Mouse (Mus musculus): Measurements from ENCODE around the gene Pak1ip1. TPM values are rescaled to one million over a fixed set of nuclear protein-coding genes. Genes with fewer than 3 reads are reported as not detected.
A peak's percentile ranks its signal among the peaks of the same experiment; 100 is the strongest.

Pak1ip1 gene
- polyA plus RNA-seq, 1 experiment from 2014 or later = 55.5 TPM

DNA sequence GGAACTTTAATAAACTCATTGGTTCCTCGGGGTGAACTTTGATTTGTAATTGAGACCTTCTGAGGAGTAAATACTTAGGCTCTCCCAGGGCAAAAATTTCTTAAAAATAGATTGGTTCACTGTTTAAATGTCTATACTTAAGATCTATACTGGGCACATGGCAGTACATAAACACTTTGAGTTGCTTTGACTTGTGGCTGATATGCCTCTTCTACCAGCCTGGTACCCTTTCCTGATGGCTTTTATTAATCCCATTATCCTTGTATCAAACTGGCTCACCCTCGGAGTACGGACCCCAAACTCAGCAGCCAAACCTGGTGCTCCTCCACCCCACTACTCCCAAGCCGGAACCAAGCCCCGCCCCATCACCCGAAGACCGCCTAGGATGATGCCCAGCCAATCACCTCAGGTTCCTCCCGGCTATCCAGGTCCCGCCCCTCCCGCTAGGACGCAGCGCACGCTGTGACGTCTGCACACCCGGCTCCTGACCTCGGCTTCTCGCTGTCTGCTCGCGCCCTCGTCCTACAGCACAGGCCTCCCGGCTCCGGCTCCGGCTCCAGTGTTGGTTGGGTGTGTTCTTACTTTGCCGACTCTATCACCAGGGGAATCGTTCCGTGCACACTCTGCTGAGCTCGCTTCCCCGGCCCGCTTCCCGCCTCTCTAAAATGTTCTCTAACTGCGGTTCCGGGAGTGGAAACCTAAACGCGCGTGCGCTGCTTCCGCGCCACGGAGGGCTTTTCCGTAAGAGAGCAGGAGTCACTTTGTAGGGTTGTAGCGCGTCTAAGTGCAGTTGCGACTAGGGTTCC, 15.2 kb downstream of the Pak1ip1 start, which contains the start of gene Tmem14c:
Tmem14c (plus strand) TSS at position 464 of the 806 bp plus-strand sequence.
- under 1% methylated on average over 43 of the region's 43 CpGs for WGBS

DNA sequence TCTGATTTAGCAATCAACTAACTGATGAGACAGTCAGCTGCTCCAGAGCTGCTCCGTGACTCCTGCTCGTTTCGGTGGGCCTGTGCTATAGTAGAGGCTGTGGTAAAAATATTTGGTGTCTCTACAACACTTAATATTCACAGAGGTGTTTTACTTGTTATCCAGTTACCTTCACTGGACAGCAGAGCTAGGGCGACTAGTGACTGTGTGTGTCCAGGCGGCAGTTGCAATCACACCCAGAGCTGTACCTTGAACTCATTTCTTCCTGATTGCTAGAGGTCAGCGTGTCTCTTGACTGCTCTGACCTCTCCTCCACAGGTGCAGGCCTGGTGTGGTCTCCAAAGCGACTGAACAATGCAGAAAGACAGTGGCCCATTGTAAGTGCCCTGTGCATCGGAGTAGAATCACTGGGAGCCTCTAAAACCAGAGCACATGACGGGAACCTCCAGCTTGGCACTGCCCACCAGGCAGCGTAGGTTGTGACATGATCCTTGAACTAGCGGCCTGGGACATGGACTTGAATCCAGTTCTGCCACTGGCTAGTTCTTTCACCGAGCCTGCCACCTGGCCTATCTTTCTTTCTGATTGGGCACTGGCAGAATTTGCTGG, 16.1 kb downstream of the Pak1ip1 start:
- H3K4me2 ChIP-seq = peak overlapping the region; percentile 69
- H3K4me3 ChIP-seq = peak overlapping the region; percentile 64
- H3K27ac ChIP-seq = peak overlapping the region; percentile 90
- ATAC-seq (ENCODE audit: insufficient number of reproducible peaks, low FRiP score, low TSS enrichment, low read depth) = no peak
- peaks cover 17% of the 10 kb centered on the region for H3K4me1 ChIP-seq
- H3K27me3 ChIP-seq = no peaks in the 10 kb centered on the region
- WGBS = 38% methylated on average over 12 of the region's 12 CpGs
- H3K9ac ChIP-seq = peak overlapping the region; percentile 73
- H3K9me3 ChIP-seq = no peaks in the 10 kb centered on the region; the same call in 1 of the 2 replicates
- H3K36me3 ChIP-seq = peaks cover 52% of the 10 kb centered on the region

More for the DNA sequence above, 15.2 kb downstream of the Pak1ip1 start, which contains the start of gene Tmem14c:
- H3K36me3 ChIP-seq = peaks cover 54% of the 10 kb centered on the region
- H3K4me2 ChIP-seq = peak within 1 kb of the TSS; percentile 69
- H3K9me3 ChIP-seq = no peaks in the 10 kb centered on the region; the same call in 1 of the 2 replicates
- no peaks in the 10 kb centered on the region for H3K27me3 ChIP-seq
- ATAC-seq (ENCODE audit: insufficient number of reproducible peaks, low FRiP score, low TSS enrichment, low read depth) = peak; percentile 98
- peak within 1 kb of the TSS; percentile 90 for H3K27ac ChIP-seq
- H3K4me3 ChIP-seq = peak within 1 kb of the TSS; percentile 64
- H3K9ac ChIP-seq = peak within 1 kb of the TSS; percentile 73
- H3K4me1 ChIP-seq = peaks cover 17% of the 10 kb centered on the region

DNA sequence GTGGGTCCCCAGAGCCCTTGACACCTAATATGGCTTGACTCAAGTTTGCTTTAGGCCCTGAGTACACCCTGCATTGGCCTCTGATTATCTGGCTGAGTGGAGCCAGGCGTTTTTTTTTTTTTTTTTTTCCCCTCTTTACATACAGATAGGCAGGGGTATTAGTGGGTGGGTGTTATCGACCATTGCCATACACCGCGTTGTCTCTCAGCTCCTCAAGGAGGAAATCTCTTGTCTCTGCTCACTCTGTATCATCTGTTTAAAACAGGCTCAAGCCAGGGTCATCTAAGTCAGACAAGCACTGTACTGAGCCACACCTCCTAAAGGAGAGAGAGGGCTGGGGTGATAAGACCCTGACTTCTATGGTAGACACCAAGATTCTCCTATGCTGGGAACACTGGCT, 17.0 kb downstream of the Pak1ip1 start:
- Histone ChIP-seq H3K4me2 (no peak overlapping the region), H3K4me1 (peaks cover 17% of the 10 kb centered on the region), H3K27me3 (no peaks in the 10 kb centered on the region), H3K36me3 (peaks cover 53% of the 10 kb centered on the region), H3K27ac (no peak overlapping the region), H3K9ac (no peak overlapping the region), H3K4me3 (peak overlapping the region; percentile 64; the same call in 1 of the 2 replicates), H3K9me3 (no peaks in the 10 kb centered on the region; the same call in 1 of the 2 replicates)
- 82% methylated on average over 4 of the region's 4 CpGs for WGBS
- no peak for ATAC-seq (ENCODE audit: insufficient number of reproducible peaks, low FRiP score, low TSS enrichment, low read depth)

DNA sequence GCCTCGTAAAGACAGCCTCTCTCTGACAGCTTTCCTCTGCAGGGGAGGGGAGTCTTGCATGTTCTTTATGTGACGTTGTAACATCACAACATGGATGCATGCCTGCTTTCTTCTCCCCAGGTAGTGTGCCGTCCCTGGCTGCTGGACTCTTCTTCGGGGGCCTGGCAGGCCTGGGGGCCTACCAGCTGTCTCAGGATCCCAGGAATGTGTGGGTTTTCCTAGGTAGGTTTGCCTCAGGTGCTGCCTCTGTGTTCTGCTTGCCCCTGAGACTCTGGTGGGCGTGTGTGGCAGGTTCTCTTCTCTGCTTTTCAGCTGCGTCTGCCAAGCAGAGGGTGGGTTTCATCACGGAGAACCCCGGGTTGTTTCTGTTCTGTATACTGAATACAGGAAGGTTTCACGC, 17.4 kb downstream of the Pak1ip1 start:
- ATAC-seq (ENCODE audit: insufficient number of reproducible peaks, low FRiP score, low TSS enrichment, low read depth) = no peak
- WGBS = 89% methylated on average over 9 of the region's 9 CpGs
- no peak overlapping the region for H3K27ac ChIP-seq
- no peak overlapping the region for H3K9ac ChIP-seq
- no peak overlapping the region for H3K4me2 ChIP-seq
- H3K4me3 ChIP-seq = no peak overlapping the region
- H3K9me3 ChIP-seq = no peaks in the 10 kb centered on the region; the same call in 1 of the 2 replicates
- H3K27me3 ChIP-seq = no peaks in the 10 kb centered on the region
- peaks cover 52% of the 10 kb centered on the region for H3K36me3 ChIP-seq
- peaks cover 17% of the 10 kb centered on the region for H3K4me1 ChIP-seq

DNA sequence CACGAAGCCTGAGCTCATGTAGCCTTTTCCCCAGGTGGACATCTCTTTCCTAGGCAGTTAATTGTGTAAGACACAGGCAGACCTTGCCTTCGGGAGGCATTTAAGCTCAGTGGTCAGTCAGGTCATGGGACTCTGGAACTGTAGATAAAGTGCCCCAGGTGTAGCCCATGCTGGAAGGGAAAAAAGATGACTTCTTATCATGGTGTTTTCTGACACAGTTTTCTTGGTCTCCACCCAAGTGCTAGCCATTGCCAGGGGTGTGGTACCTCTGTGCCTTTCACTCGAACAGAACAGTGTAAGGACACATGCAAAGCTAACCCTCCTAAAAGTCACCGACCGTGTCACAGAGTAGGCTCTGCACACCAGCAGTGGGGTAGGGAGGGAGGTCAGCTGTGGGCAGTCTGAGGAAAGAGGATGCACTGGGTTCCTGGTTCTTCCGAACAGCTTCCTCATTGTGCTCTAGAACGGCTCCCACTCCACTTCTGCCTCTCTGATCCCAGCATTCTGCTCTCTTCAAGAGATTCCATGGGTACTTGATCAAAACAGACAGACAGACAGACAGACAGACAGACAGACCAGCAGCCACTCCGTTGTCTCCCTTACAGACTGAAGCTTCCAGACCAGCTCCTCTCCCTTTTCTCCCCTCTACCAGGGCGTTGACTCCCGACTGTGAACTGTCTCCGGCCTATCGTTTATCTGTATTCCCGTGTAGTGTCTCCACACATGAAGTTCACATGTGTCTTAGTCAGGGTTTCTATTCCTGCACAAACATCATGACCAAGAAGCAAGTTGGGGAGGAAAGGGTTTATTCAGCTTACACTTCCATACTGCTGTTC, 18.2 kb downstream of the Pak1ip1 start:
- peaks cover 58% of the 10 kb centered on the region for H3K36me3 ChIP-seq
- no peak overlapping the region for H3K27ac ChIP-seq
- no peak for ATAC-seq (ENCODE audit: insufficient number of reproducible peaks, low FRiP score, low TSS enrichment, low read depth)
- no peaks in the 10 kb centered on the region for H3K27me3 ChIP-seq
- no peak overlapping the region for H3K9ac ChIP-seq
- H3K4me1 ChIP-seq = peaks cover 17% of the 10 kb centered on the region
- H3K9me3 ChIP-seq = no peaks in the 10 kb centered on the region; the same call in 1 of the 2 replicates
- WGBS = 91% methylated on average over 13 of the region's 13 CpGs
- H3K4me3 ChIP-seq = no peak overlapping the region
- H3K4me2 ChIP-seq = no peak overlapping the region

DNA sequence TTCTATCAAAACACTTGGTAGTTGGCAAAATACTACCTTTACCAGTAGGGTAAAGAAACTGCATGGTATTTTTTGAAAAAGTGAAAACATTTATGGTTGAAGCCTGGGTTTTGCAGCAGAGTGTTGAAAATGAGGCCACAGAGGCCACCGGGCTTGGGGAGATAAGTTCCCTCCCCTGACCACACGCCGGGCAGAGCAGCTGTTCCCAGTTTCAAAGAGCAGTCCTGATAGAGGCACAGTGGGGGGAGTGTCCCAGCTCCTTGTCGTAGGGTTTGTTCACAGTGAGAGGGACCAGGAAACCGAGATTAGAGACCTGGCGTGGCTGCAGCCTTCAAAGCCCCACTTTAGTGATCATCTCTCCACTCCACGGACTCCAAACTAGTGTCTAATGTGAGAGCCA, 19.7 kb downstream of the Pak1ip1 start:
- Histone ChIP-seq H3K9me3 (no peaks in the 10 kb centered on the region; the same call in 1 of the 2 replicates), H3K4me2 (no peak overlapping the region), H3K4me1 (peaks cover 14% of the 10 kb centered on the region), H3K27me3 (no peaks in the 10 kb centered on the region), H3K27ac (no peak overlapping the region), H3K36me3 (peaks cover 58% of the 10 kb centered on the region), H3K4me3 (no peak overlapping the region), H3K9ac (no peak overlapping the region)
- 72% methylated on average over 7 of the region's 7 CpGs for WGBS
- ATAC-seq (ENCODE audit: insufficient number of reproducible peaks, low FRiP score, low TSS enrichment, low read depth) = no peak

DNA sequence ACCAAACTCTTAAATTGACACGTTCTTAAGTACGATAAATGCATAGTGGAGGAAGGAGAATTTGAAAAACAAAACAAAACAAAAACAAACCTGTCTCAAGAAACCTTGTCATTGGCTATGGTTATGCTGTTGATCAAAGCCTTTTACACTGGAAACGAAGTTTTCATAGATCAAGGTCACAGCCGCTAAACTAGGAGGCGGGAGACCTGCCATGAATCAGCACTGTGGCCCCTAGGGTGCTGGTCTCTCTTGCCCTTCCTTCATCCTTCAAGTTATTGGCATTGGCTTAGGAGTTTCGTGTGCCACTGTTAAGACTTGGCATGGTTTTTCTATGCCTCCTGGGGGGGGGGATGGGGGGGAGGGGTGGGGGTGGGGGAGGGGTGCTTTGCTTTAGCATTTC, 20.8 kb downstream of the Pak1ip1 start:
- H3K9me3 ChIP-seq = no peaks in the 10 kb centered on the region; the same call in 1 of the 2 replicates
- peaks cover 11% of the 10 kb centered on the region for H3K4me1 ChIP-seq
- H3K36me3 ChIP-seq = peaks cover 58% of the 10 kb centered on the region
- no peak for ATAC-seq (ENCODE audit: insufficient number of reproducible peaks, low FRiP score, low TSS enrichment, low read depth)
- 86% methylated on average over 6 of the region's 6 CpGs for WGBS
- no peak overlapping the region for H3K4me3 ChIP-seq
- no peak overlapping the region for H3K27ac ChIP-seq
- no peak overlapping the region for H3K4me2 ChIP-seq
- no peaks in the 10 kb centered on the region for H3K27me3 ChIP-seq
- no peak overlapping the region for H3K9ac ChIP-seq

DNA sequence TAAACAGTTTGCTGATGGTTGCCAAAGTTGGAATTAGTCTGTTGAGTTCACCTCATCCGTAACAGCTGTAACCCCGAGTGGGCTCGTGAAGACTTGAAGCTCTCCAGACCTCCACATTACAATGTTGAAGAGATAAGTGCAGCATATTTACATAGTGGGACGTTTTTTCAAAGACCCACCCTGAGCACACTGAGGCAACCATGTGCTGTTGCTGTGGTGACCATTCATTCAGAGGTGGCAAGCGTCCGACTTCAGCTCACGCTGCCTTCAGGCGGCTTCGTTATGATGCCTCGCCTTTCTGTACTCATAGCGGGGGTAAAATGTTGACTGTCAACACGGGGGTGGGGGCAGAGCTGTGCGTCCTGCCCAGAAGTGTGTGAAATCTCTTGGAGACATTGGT, 21.3 kb downstream of the Pak1ip1 start:
- ATAC-seq (ENCODE audit: insufficient number of reproducible peaks, low FRiP score, low TSS enrichment, low read depth) = no peak
- Histone ChIP-seq H3K4me3 (no peak overlapping the region), H3K36me3 (peaks cover 58% of the 10 kb centered on the region), H3K27ac (no peak overlapping the region), H3K9me3 (no peaks in the 10 kb centered on the region; the same call in 1 of the 2 replicates), H3K4me1 (peaks cover 6% of the 10 kb centered on the region), H3K9ac (no peak overlapping the region), H3K27me3 (no peaks in the 10 kb centered on the region), H3K4me2 (no peak overlapping the region)
- 87% methylated on average over 13 of the region's 13 CpGs for WGBS

DNA sequence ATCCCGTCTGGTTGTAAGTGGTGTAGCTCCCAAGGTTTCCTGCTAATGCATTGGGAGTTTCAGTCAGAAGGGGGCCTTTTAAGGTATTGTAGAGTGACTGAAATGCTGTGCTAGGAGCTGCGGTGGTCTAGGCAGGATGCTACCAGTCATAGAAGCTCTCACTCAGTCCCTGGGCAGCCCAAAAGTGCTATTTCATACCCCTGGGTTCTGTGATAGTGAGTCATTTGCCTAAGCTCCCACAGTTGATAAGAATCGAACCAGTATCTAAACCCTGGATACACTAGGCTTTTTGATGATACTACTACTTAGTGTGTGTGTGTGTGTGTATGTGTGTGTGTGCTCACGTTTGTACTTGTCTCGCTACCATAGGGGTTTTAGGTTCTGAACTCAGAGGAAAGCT, 29.3 kb downstream of the Pak1ip1 start:
- 74% methylated on average over 5 of the region's 5 CpGs for WGBS
- no peaks in the 10 kb centered on the region for H3K36me3 ChIP-seq
- no peaks in the 10 kb centered on the region for H3K4me1 ChIP-seq
- H3K9me3 ChIP-seq = no peaks in the 10 kb centered on the region
- H3K27me3 ChIP-seq = no peaks in the 10 kb centered on the region
- no peak for ATAC-seq (ENCODE audit: insufficient number of reproducible peaks, low FRiP score, low TSS enrichment, low read depth)
- H3K27ac ChIP-seq = no peak overlapping the region
- H3K9ac ChIP-seq = no peak overlapping the region
- no peak overlapping the region for H3K4me2 ChIP-seq
- no peak overlapping the region for H3K4me3 ChIP-seq

DNA sequence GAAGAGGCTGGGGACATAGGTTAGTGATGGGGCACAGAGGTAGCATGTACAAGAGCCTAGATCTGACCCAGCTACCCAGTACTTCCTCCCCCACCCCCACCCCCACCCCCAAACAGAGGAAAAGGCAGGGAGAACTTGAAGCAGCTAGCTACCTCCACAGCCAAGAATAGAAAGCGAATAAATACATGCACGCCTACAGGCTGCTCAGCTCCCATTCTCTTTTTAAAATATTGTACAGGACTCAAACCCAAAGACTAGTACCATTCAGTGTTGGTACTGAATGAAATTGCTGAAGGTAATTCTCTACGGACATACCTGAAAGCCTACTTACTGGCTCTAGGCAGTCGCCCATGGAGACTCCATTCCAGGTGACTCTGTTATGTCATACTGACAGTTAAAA, 41.7 kb downstream of the Pak1ip1 start:
- H3K9ac ChIP-seq = no peak overlapping the region
- no peaks in the 10 kb centered on the region for H3K9me3 ChIP-seq
- ATAC-seq (ENCODE audit: insufficient number of reproducible peaks, low FRiP score, low TSS enrichment, low read depth) = no peak
- H3K4me1 ChIP-seq = no peaks in the 10 kb centered on the region
- no peaks in the 10 kb centered on the region for H3K36me3 ChIP-seq
- H3K27ac ChIP-seq = no peak overlapping the region
- H3K4me3 ChIP-seq = no peak overlapping the region
- WGBS = 88% methylated on average over 4 of the region's 4 CpGs
- H3K4me2 ChIP-seq = no peak overlapping the region
- H3K27me3 ChIP-seq = no peaks in the 10 kb centered on the region

DNA sequence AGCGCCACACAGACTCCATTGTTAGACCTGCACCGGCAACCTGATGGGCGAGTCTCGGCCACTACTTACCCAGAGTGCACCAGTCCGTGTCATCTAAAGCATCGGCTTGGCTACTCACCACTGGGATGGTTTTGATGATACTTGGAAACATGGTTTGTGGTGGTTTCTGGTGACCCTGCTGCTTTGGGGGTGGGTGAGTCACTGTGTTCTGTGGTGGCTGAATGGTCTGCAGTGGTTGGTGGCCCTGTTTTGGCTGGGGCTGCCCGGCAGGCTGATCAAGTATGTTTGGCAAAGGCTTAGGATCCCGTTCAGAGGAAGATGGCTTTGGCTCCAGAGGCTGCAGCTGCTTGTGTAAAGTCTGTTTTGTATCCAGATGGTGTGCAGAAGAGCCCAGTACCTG, 45.1 kb downstream of the Pak1ip1 start:
- 90% methylated on average over 8 of the region's 8 CpGs for WGBS
- Histone ChIP-seq H3K27ac (no peak overlapping the region), H3K27me3 (no peaks in the 10 kb centered on the region), H3K36me3 (no peaks in the 10 kb centered on the region), H3K9me3 (no peaks in the 10 kb centered on the region), H3K4me2 (no peak overlapping the region), H3K4me1 (no peaks in the 10 kb centered on the region), H3K9ac (no peak overlapping the region), H3K4me3 (no peak overlapping the region)
- ATAC-seq (ENCODE audit: insufficient number of reproducible peaks, low FRiP score, low TSS enrichment, low read depth) = no peak
